Mouse (Mus musculus) liver, embryonic 16.5 days (tissue): Measurements from ENCODE around the gene Orai2. TPM values are rescaled to one million over a fixed set of nuclear protein-coding genes. Genes with fewer than 3 reads are reported as not detected.

ENCODE experiments used
- ATAC-seq: fragments of 200-750 bp; cut with Nextera tagmentation; 2 replicates; pipeline ENCODE4 v1.8.0; 2017; ENCODE audit warnings: low read depth, mild to moderate bottlenecking, moderate number of reproducible peaks, moderate library complexity
- H3K27ac ChIP-seq: fragments of 300-500 bp; sonication (generic); 2 replicates; pipeline ENCODE4 v1.5.1; 2014; ENCODE audit warnings: mild to moderate bottlenecking, low read length
- H3K27me3 ChIP-seq: fragments of 300-500 bp; sonication (generic); 2 replicates; pipeline ENCODE4 v1.6.1; 2014; ENCODE audit warnings: low read depth, low read length, mixed read lengths; ENCODE audit not compliant: control insufficient read depth, insufficient read depth
- H3K36me3 ChIP-seq: fragments of 300-500 bp; sonication (generic); 2 replicates; pipeline ENCODE4 v1.6.1; 2014; ENCODE audit warnings: mild to moderate bottlenecking; ENCODE audit not compliant: control insufficient read depth, insufficient read depth
- H3K4me1 ChIP-seq: fragments of 300-500 bp; sonication (generic); 2 replicates; pipeline ENCODE4 v1.6.1; 2014; ENCODE audit warnings: low read depth, low read length, mixed read lengths; ENCODE audit not compliant: control insufficient read depth
- H3K4me2 ChIP-seq: fragments of 300-500 bp; sonication (generic); 2 replicates; pipeline ENCODE4 v1.6.1; 2014; ENCODE audit warnings: low read depth, low read length, mixed read lengths
- H3K4me3 ChIP-seq: fragments of 300-500 bp; sonication (generic); 2 replicates; pipeline ENCODE4 v1.5.1; 2014; ENCODE audit warnings: low read depth, mild to moderate bottlenecking, low read length
- H3K9ac ChIP-seq: fragments of 300-500 bp; sonication (generic); 2 replicates; pipeline ENCODE4 v1.6.1; 2014; ENCODE audit warnings: low read depth, low read length
- H3K9me3 ChIP-seq: fragments of 300-500 bp; sonication (generic); replicated peaks from 2 replicates; pipeline ENCODE4 v1.6.1; 2016; ENCODE audit warnings: low read length; ENCODE audit not compliant: control insufficient read depth
- WGBS: fragments of 180-500 bp; shearing (Covaris S2); extraction: QIAGEN DNeasy Blood & Tissue Kit; methylation state at CpG from one replicate; pipeline ENCODE4 v1.1.7; 2014; ENCODE audit not compliant: insufficient replicate concordance; 5-methylcytosine and 5-hydroxymethylcytosine counted together
- polyA plus RNA-seq: library from polyadenylated mRNA; unstranded; fragments of >200 nt; fragmentation: Nextera tagmentation; extraction: Ambion mirVana; gene quantifications from 2 replicates; pipeline ENCODE4 v1.2.1, GENCODE M21; 2015

Gene Orai2
- polyA plus RNA-seq, 1 experiment from 2014 or later, result 4.0 TPM

DNA sequence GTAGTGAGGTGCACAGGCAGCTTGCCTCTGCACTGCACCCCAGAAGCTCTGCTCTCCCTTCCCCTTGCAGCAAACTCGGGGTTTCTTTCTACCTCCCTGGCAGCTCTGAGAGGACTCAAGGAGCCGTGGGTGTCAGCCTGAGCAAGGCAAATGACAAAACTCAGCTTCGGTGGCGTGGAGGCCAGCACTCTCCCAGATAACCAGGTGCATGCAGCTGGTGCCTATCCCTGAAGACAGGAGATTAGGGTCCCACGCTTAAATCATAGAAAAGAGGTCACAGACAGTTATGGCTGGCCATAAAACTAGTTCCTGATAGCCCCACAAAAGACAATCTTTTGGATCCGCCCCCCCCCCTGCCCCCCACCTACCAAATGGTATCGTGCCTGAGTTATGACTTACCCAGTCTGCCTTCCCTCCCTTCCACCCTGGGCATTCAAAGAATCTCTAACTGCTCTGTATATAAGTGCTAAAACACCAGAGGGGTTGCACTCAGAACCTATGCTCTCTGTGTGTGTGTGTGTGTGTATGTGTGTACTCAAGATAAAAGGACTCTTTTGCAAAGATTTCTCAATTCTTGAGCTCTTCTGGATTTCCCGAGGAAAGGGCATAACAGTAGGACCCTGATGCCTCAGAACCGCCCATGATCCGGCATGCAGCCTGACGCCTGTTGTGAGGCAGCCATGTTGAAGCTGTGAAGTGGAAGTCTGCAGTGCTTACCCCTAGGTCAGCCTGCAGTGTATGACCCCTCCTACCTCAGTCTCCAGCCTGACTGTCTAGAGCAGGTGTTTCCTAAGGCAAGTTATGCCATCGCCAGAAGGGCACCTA is 25.7 kb downstream of the Orai2 start:
- peaks cover 21% of the 10 kb centered on the region for H3K36me3 ChIP-seq
- H3K4me1 ChIP-seq, result no peaks in the 10 kb centered on the region
- H3K9ac ChIP-seq, result no peak overlapping the region
- no peak overlapping the region for H3K27ac ChIP-seq
- 32% methylated on average over 12 of the region's 12 CpGs for WGBS
- no peak overlapping the region for H3K4me3 ChIP-seq
- no peak for ATAC-seq
- H3K9me3 ChIP-seq, result no peaks in the 10 kb centered on the region
- H3K27me3 ChIP-seq, result no peaks in the 10 kb centered on the region
- no peak overlapping the region for H3K4me2 ChIP-seq

DNA sequence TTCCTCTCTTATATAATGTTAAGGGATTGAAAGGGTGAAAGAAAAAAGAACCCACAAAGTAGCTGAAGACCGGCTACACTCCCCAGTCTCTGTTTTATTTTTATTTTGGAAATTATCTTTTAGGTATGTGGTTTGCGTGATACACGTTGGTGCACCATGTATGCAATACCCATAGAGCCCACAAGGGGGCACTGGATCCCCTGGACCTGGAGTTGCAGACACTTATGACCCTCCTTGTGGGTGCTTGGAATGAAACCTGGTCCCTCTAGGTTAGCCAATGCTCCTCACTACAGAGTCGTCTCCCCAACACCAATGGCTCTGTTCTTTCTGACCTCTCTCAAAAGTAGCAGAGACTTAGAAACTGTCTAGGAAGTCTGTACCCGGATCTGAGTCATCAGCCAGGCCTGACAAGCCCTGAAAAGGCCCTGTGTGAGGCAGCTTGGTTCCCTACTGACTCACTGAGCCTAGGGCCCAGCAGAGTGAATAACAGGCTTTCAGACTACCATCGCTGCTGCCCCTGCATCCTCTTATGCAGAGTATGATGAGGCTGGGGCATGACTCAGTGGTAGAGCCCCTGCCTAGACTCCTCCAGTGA is 27.3 kb downstream of the Orai2 start:
- H3K27ac ChIP-seq, result no peak overlapping the region
- ATAC-seq, result no peak
- H3K36me3 ChIP-seq, result peaks cover 28% of the 10 kb centered on the region
- H3K4me1 ChIP-seq, result peaks cover under 1% of the 10 kb centered on the region
- no peak overlapping the region for H3K9ac ChIP-seq
- H3K4me3 ChIP-seq, result no peak overlapping the region
- H3K9me3 ChIP-seq, result no peaks in the 10 kb centered on the region
- H3K4me2 ChIP-seq, result no peak overlapping the region
- 80% methylated on average over 6 of the region's 6 CpGs for WGBS
- no peaks in the 10 kb centered on the region for H3K27me3 ChIP-seq

DNA sequence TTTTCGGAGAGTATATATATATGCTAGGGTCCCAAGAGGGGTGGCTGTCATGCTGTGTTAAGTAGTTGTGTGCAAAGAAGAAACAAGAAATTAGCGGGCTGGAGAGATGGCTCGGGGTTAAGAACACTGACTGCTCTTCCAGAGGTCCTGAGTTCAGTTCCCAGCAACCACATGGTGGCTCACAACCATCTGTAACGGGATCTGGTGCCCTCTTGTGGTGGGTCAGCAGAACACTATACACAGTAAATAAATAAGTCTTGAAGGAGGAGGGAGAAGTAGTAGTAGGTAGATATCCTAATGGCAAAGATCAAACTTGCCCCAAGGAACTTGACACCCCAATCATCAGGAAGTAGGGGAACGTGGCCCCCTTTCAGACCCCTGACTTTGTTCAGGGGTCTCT is 27.8 kb downstream of the Orai2 start:
- H3K36me3 ChIP-seq, result peaks cover 28% of the 10 kb centered on the region
- ATAC-seq, result no peak
- no peak overlapping the region for H3K27ac ChIP-seq
- no peak overlapping the region for H3K9ac ChIP-seq
- peaks cover 6% of the 10 kb centered on the region for H3K4me1 ChIP-seq
- no peaks in the 10 kb centered on the region for H3K9me3 ChIP-seq
- H3K4me2 ChIP-seq, result no peak overlapping the region
- no peaks in the 10 kb centered on the region for H3K27me3 ChIP-seq
- WGBS, result 76% methylated on average over 5 of the region's 5 CpGs
- no peak overlapping the region for H3K4me3 ChIP-seq

DNA sequence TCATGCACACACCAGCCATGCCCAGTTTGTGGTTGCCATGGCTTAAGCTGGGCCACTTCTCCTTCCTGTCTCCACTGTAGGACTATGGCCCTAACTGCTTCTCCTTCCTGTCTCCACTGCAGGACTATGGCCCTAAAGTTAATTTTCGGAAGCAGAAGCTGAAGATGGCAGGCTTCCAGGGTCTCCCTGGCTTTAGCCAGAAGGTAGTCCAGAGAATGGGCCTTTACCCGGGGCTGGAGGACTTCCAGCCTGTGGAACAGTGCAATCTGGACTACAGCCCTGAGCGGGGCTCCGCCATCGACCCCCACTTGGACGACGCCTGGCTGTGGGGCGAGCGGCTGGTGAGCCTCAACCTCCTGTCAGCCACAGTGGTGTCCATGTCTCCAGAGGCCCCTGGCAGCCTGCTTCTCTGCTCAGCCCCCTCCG is 30.4 kb downstream of the Orai2 start:
- WGBS, result 81% methylated on average over 10 of the region's 10 CpGs
- Histone ChIP-seq H3K4me2 (no peak overlapping the region), H3K4me3 (no peak overlapping the region), H3K36me3 (peaks cover 28% of the 10 kb centered on the region), H3K9ac (no peak overlapping the region), H3K4me1 (peaks cover 18% of the 10 kb centered on the region), H3K27ac (peak overlapping the region; percentile 45; the same call in 1 of the 2 replicates), H3K27me3 (no peaks in the 10 kb centered on the region), H3K9me3 (no peaks in the 10 kb centered on the region)
- no peak for ATAC-seq

DNA sequence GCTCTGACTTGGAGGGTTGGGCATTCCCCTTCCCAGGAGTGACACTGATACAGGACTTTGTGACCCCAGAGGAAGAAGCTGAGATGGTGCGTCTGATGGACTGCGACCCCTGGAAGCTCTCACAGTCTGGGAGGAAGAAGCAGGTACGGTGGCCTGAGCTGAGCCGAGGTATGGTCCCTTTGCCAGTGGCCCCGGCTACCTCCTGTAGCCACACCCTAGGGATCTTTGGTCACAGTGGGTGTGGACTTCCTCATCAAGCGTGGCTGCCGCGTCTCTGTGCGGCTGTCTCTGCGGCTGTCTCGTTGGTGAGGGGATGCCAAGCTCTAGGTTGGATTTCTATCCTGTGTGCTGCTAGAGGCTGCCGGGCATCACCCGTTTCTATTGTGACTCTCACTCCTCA is 31.1 kb downstream of the Orai2 start:
- H3K36me3 ChIP-seq, result peaks cover 28% of the 10 kb centered on the region
- H3K4me1 ChIP-seq, result peaks cover 24% of the 10 kb centered on the region
- no peaks in the 10 kb centered on the region for H3K27me3 ChIP-seq
- peak overlapping the region; percentile 45 for H3K27ac ChIP-seq
- no peak overlapping the region for H3K9ac ChIP-seq
- H3K4me3 ChIP-seq, result no peak overlapping the region
- H3K4me2 ChIP-seq, result no peak overlapping the region
- H3K9me3 ChIP-seq, result no peaks in the 10 kb centered on the region
- ATAC-seq, result no peak
- WGBS, result 65% methylated on average over 13 of the region's 13 CpGs

DNA sequence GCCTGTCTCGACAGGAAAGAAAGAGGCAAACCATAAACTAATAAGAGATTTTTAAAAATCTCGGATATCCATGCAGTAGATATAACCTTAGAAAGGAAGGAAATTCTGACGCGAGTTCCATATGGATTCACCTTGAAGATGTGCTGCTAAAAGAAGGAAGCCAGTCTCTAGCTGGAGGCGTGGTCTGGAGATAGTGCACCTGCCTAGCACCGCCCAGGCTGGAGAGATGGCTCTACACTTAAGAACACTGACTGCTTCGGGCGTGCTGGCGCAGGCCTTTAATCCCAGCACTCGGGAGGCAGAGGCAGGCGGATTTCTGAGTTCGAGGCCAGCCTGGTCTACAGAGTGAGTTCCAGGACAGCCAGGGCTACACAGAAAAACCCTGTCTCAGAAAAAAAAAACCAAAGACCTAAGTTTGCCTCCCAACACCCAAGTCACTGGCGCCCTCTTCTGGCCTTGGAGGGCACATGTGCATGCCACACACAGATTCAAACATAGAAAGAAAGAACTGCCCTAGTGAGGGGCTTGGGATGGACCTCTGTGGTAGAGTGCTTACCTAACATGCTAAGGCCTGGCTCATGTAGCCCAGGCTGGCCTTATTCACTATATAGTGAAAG is 32.7 kb downstream of the Orai2 start:
- 41% methylated on average over 13 of the region's 13 CpGs for WGBS
- Histone ChIP-seq H3K36me3 (peaks cover 36% of the 10 kb centered on the region), H3K27ac (peak overlapping the region; percentile 87), H3K4me3 (peak overlapping the region; percentile 91), H3K9ac (0 out of 2 replicates have a peak overlapping the region, but pooled peaks have one; percentile 71), H3K4me2 (peak overlapping the region; percentile 57), H3K4me1 (peaks cover 24% of the 10 kb centered on the region), H3K27me3 (no peaks in the 10 kb centered on the region), H3K9me3 (no peaks in the 10 kb centered on the region)
- ATAC-seq, result peak; percentile 17; the same call in 1 of the 2 replicates

DNA sequence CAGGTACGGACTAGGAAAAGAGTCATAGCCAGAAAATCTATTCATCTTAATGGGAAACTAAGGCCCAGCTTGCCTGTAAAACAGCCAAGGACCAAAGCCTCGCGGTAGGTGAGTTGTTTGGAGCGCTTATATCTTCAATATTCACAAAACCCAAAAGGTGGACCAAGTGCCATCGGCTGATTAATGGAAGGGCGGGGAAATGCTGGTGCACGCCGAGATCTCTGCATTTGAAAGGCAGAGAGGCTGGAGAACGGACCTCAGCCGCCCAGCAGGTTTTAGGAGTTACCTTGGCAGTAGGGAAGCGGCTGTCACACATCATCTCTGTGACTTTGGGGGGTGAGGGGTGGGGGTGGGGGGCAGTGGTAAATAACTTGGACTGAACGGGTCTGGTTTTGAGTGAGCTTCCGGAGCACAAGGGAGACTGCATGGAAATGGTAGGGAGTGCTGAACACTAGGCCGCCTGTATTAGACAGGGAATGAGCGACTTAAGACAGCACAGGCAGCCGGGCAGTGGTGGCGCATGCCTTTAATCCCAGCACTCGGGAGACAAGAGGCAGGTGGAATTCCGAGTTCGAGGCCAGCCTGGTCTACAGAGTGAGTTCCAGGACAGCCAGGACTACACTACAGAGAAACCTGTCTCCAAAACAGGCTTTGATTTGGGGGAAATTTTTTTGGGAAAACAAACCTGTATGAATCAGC is 34.1 kb downstream of the Orai2 start:
- Histone ChIP-seq H3K4me1 (peaks cover 24% of the 10 kb centered on the region), H3K9ac (peak overlapping the region; percentile 71), H3K9me3 (no peaks in the 10 kb centered on the region), H3K27me3 (no peaks in the 10 kb centered on the region), H3K4me2 (peak overlapping the region; percentile 57), H3K36me3 (peaks cover 37% of the 10 kb centered on the region), H3K4me3 (peak overlapping the region; percentile 91), H3K27ac (peak overlapping the region; percentile 87)
- WGBS, result 3% methylated on average over 20 of the region's 20 CpGs
- peak; percentile 0; the same call in 1 of the 2 replicates for ATAC-seq

DNA sequence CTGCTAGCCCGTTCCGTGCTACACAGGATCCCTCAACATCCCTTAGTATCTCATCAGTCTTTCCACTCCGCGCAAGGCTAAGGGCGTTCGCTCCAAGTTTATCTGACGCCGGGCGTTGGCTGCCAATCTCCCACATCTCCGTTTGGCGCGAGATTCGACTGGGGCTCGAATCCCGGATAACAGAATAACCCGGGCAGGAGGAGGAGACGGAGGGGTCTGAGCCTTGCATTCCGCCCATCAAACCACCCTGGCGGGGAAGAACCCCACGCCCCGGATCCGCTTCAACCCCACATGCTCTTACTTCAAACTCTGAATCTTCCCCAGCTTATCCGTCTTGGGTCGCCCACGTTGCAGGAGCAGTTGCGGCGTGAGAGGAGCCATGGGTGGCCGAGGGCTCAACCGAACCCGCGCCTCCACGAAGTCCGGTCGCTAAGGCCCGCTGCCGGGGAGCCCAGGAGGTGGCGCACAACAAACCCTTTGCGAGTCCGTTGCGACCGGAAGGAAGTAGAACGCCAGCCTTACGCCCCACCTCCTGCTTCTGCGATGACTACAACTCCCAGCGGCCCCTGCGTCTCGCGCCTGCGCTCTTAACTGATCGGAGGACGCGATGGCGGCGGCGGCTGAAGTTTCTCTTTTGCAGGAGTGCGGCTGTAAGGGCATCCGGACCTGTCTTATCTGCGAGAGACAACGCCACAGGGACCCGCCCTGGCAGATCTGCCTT is 34.8 kb downstream of the Orai2 start, which contains the start of the genes Lrwd1 and Alkbh4:
Gene Lrwd1 (minus strand): TSS at position 504 of the 721 bp plus-strand sequence.
Gene Alkbh4 (plus strand): TSS at position 576 of the 721 bp plus-strand sequence.
- Histone ChIP-seq H3K36me3 (peaks cover 35% of the 10 kb centered on the region), H3K4me3 (peak within 1 kb of the TSS; percentile 91), H3K27me3 (no peaks in the 10 kb centered on the region), H3K4me1 (peaks cover 24% of the 10 kb centered on the region), H3K9me3 (no peaks in the 10 kb centered on the region), H3K4me2 (peak within 1 kb of the TSS; percentile 74), H3K27ac (peak within 1 kb of the TSS; percentile 96), H3K9ac (peak within 1 kb of the TSS; percentile 90)
- under 1% methylated on average over 60 of the region's 60 CpGs for WGBS
- ATAC-seq, result peak; percentile 92
